In genomic region chr2:26380131-26380771, GRCm38 (mm10) we compare ENCODE assay signal across 8 mouse cellular contexts. TPM values are rescaled to one million over a fixed set of nuclear protein-coding genes. Genes with fewer than 3 reads are reported as not detected.
A peak's percentile ranks its signal among the peaks of the same experiment; 100 is the strongest.
DNase-seq lines count a peak whose midpoint lies in the region; ATAC-seq lines count a peak whose summit lies in the region.

Gene Snapc4 (minus strand): TSS chr2:26380653.

- peak; percentile 94 for ATAC-seq in embryonic facial prominence, embryonic 11.5 days (replicated peaks; ENCODE audit: insufficient number of reproducible peaks, low FRiP score, low TSS enrichment, low read depth)
- ATAC-seq in limb, embryonic 13.5 days (ENCODE audit: low FRiP score, low read depth) = peak; percentile 95
- ATAC-seq in midbrain, embryonic 16.5 days = peak; percentile 98

- peaks cover 8% of the 10 kb centered on the region for H3K36me3 ChIP-seq in embryonic facial prominence, embryonic 11.5 days (replicated peaks; ENCODE audit: control insufficient read depth, insufficient read depth, low read depth, low read length)
- peaks cover 67% of the 10 kb centered on the region for H3K36me3 ChIP-seq in limb, embryonic 13.5 days
- peaks cover 41% of the 10 kb centered on the region for H3K36me3 ChIP-seq in midbrain, embryonic 16.5 days (ENCODE audit: control insufficient read depth, insufficient read depth, low read length)

- no peaks in the 10 kb centered on the region for H3K4me1 ChIP-seq in embryonic facial prominence, embryonic 11.5 days (ENCODE audit: control insufficient read depth, insufficient read depth, low read length)
- peaks cover 12% of the 10 kb centered on the region for H3K4me1 ChIP-seq in limb, embryonic 13.5 days
- peaks cover 18% of the 10 kb centered on the region for H3K4me1 ChIP-seq in midbrain, embryonic 16.5 days (ENCODE audit: control insufficient read depth, insufficient read depth, low read length)

- no peaks in the 10 kb centered on the region for H3K9me3 ChIP-seq in embryonic facial prominence, embryonic 11.5 days (replicated peaks; ENCODE audit: control insufficient read depth, low read length)
- no peaks in the 10 kb centered on the region for H3K9me3 ChIP-seq in limb, embryonic 13.5 days
- H3K9me3 ChIP-seq in midbrain, embryonic 16.5 days (replicated peaks; ENCODE audit: control insufficient read depth, low read length, poor library complexity, severe bottlenecking) = no peaks in the 10 kb centered on the region

- H3K9ac ChIP-seq in embryonic facial prominence, embryonic 11.5 days (replicated peaks; ENCODE audit: low read length) = peak within 1 kb of the TSS; percentile 77
- peak within 1 kb of the TSS; percentile 85 for H3K9ac ChIP-seq in limb, embryonic 13.5 days
- peak within 1 kb of the TSS; percentile 86 for H3K9ac ChIP-seq in midbrain, embryonic 16.5 days (ENCODE audit: low read depth, low read length)

- DNase-seq in 3134 (ENCODE audit: extremely low read depth, insufficient read length, low spot score) = peak; percentile 85
- peak; percentile 93 for DNase-seq in adrenal gland, postnatal 14 days
- DNase-seq in embryonic facial prominence, embryonic 11.5 days (ENCODE audit: low spot score) = peak; percentile 93
- peak; percentile 98 for DNase-seq in heart, adult 11 months
- peak; percentile 88 for DNase-seq in kidney, adult 18-20 months
- DNase-seq in spleen, postnatal 14 days (ENCODE audit: low spot score in 2 of 2) = peak; percentile 59 to 73

- under 1% methylated on average over 38 of the region's 38 CpGs for WGBS in embryonic facial prominence, embryonic 11.5 days
- WGBS in limb, embryonic 13.5 days = under 1% methylated on average over 38 of the region's 38 CpGs
- WGBS in midbrain, embryonic 16.5 days = under 1% methylated on average over 38 of the region's 38 CpGs

- H3K27ac ChIP-seq in embryonic facial prominence, embryonic 11.5 days (replicated peaks; ENCODE audit: low read depth, low read length) = 0 out of 2 replicates have a peak within 1 kb of the TSS, but pooled peaks have one; percentile 29
- 0 out of 2 replicates have a peak within 1 kb of the TSS, but pooled peaks have one; percentile 22 for H3K27ac ChIP-seq in limb, embryonic 13.5 days
- H3K27ac ChIP-seq in midbrain, embryonic 16.5 days (ENCODE audit: low read length) = peak within 1 kb of the TSS; percentile 70

- peak within 1 kb of the TSS; percentile 79 for H3K4me3 ChIP-seq in embryonic facial prominence, embryonic 11.5 days (ENCODE audit: low read depth, low read length)
- peak within 1 kb of the TSS; percentile 85 for H3K4me3 ChIP-seq in limb, embryonic 13.5 days
- peak within 1 kb of the TSS; percentile 87 for H3K4me3 ChIP-seq in midbrain, embryonic 16.5 days (ENCODE audit: low read depth, low read length)

- peak within 1 kb of the TSS; percentile 81 for H3K4me2 ChIP-seq in embryonic facial prominence, embryonic 11.5 days (ENCODE audit: low read depth, low read length)
- H3K4me2 ChIP-seq in limb, embryonic 13.5 days (replicated peaks) = peak within 1 kb of the TSS; percentile 86
- H3K4me2 ChIP-seq in midbrain, embryonic 16.5 days (ENCODE audit: low read length) = peak within 1 kb of the TSS; percentile 95

- no peaks in the 10 kb centered on the region for H3K27me3 ChIP-seq in embryonic facial prominence, embryonic 11.5 days (ENCODE audit: control insufficient read depth, insufficient read depth, low read length)
- H3K27me3 ChIP-seq in limb, embryonic 13.5 days = no peaks in the 10 kb centered on the region
- H3K27me3 ChIP-seq in midbrain, embryonic 16.5 days (ENCODE audit: control insufficient read depth, insufficient read depth, low read depth, low read length) = no peaks in the 10 kb centered on the region

RNA-seq across cellular contexts. Expression of gene Snapc4, which starts in this region (rescaled TPM):
- total RNA-seq in adrenal gland, postnatal 14 days (2021) = 26.9 and 33.7 TPM in 2 replicates
- 17.9 and 18.6 TPM in 2 replicates for polyA plus RNA-seq in embryonic facial prominence, embryonic 11.5 days (2014; fragmentation: Nextera tagmentation; extraction: Ambion mirVana)
- 29.3 and 36.1 TPM in 2 replicates for polyA plus RNA-seq in limb, embryonic 13.5 days (2015; fragmentation: Nextera tagmentation; extraction: Ambion mirVana)
- polyA plus RNA-seq in midbrain, embryonic 16.5 days (2015; fragmentation: Nextera tagmentation; extraction: Ambion mirVana) = 34.8 and 37.9 TPM in 2 replicates

Comparison
In these comparisons a context has a peak if more than half of its experiments do, and no peak if none do; other contexts are left out.
1. Peak in every context shown above with its lines: DNase-seq, ATAC-seq, H3K4me3 ChIP-seq and H3K27ac ChIP-seq.